Mouse (Mus musculus): ENCODE results near the gene Galnt2. TPM values are rescaled to one million over a fixed set of nuclear protein-coding genes. Genes with fewer than 3 reads are reported as not detected.

The Galnt2 gene
- polyA plus RNA-seq, 1 experiment: 22.2 TPM

GRCm38 (mm10) chr8:124290911-124291691 is 59.9 kb downstream of the Galnt2 start:
- Histone ChIP-seq H3K4me3 (ENCODE audit: control insufficient read depth, insufficient read depth, low read length) (no peak overlapping the region), H3K36me3 (ENCODE audit: control insufficient read depth, insufficient read depth, low read length) (no peaks in the 10 kb centered on the region), H3K4me1 (replicated peaks; ENCODE audit: control insufficient read depth, insufficient read depth, low read length) (peaks cover 54% of the 10 kb centered on the region), H3K27ac (ENCODE audit: control insufficient read depth, insufficient read depth, low read length) (no peak overlapping the region), H3K27me3 (ENCODE audit: control insufficient read depth, insufficient read depth, low read length) (no peaks in the 10 kb centered on the region)
- peak; percentile 37 for DNase-seq
- 89% methylated on average over 9 of the region's 9 CpGs for WGBS
- TF ChIP-seq CTCF (IDR thresholded peaks at IDR 0.05; ENCODE audit: borderline replicate concordance, control insufficient read depth, extremely low read depth, insufficient read depth, low read length, poor library complexity) (peak; percentile 35; the same call in 1 of the 2 replicates), POLR2A (IDR thresholded peaks at IDR 0.05; ENCODE audit: control insufficient read depth, extremely low read depth, insufficient read depth, low read length, poor library complexity) (no peak)

- H3K4me1 ChIP-seq (replicated peaks; ENCODE audit: control insufficient read depth, insufficient read depth, low read length): peaks cover 49% of the 10 kb centered on the region
- WGBS: 92% methylated on average over 5 of the region's 5 CpGs
- no peaks in the 10 kb centered on the region for H3K27me3 ChIP-seq (ENCODE audit: control insufficient read depth, insufficient read depth, low read length)
- H3K4me3 ChIP-seq (ENCODE audit: control insufficient read depth, insufficient read depth, low read length): no peak overlapping the region
- TF ChIP-seq CTCF (IDR thresholded peaks at IDR 0.05; ENCODE audit: borderline replicate concordance, control insufficient read depth, extremely low read depth, insufficient read depth, low read length, poor library complexity): no peak
- no peak for TF ChIP-seq POLR2A (IDR thresholded peaks at IDR 0.05; ENCODE audit: control insufficient read depth, extremely low read depth, insufficient read depth, low read length, poor library complexity)
- H3K36me3 ChIP-seq (ENCODE audit: control insufficient read depth, insufficient read depth, low read length): no peaks in the 10 kb centered on the region
- no peak for DNase-seq
- no peak overlapping the region for H3K27ac ChIP-seq (ENCODE audit: control insufficient read depth, insufficient read depth, low read length)
Measured at GRCm38 (mm10) chr8:124291693-124292092, 60.5 kb downstream of the Galnt2 start.

GRCm38 (mm10) chr8:124292965-124293364 is 61.8 kb downstream of the Galnt2 start:
- Histone ChIP-seq H3K4me3 (ENCODE audit: control insufficient read depth, insufficient read depth, low read length) (no peak overlapping the region), H3K4me1 (replicated peaks; ENCODE audit: control insufficient read depth, insufficient read depth, low read length) (peaks cover 36% of the 10 kb centered on the region)
- WGBS: 88% methylated on average over 9 of the region's 9 CpGs

GRCm38 (mm10) chr8:124294425-124294824 is 63.2 kb downstream of the Galnt2 start:
- H3K4me1 ChIP-seq (replicated peaks; ENCODE audit: control insufficient read depth, insufficient read depth, low read length): peaks cover 23% of the 10 kb centered on the region
- DNase-seq: no peak
- TF ChIP-seq POLR2A (IDR thresholded peaks at IDR 0.05; ENCODE audit: control insufficient read depth, extremely low read depth, insufficient read depth, low read length, poor library complexity) (no peak), CTCF (IDR thresholded peaks at IDR 0.05; ENCODE audit: borderline replicate concordance, control insufficient read depth, extremely low read depth, insufficient read depth, low read length, poor library complexity) (no peak)
- H3K27me3 ChIP-seq (ENCODE audit: control insufficient read depth, insufficient read depth, low read length): no peaks in the 10 kb centered on the region
- 22% methylated on average over 6 of the region's 6 CpGs for WGBS
- no peak overlapping the region for H3K27ac ChIP-seq (ENCODE audit: control insufficient read depth, insufficient read depth, low read length)
- no peak overlapping the region for H3K4me3 ChIP-seq (ENCODE audit: control insufficient read depth, insufficient read depth, low read length)
- H3K36me3 ChIP-seq (ENCODE audit: control insufficient read depth, insufficient read depth, low read length): no peaks in the 10 kb centered on the region

More at GRCm38 (mm10) chr8:124292965-124293364, 61.8 kb downstream of the Galnt2 start:
- H3K36me3 ChIP-seq (ENCODE audit: control insufficient read depth, insufficient read depth, low read length): no peaks in the 10 kb centered on the region
- H3K27ac ChIP-seq (ENCODE audit: control insufficient read depth, insufficient read depth, low read length): no peak overlapping the region
- TF ChIP-seq POLR2A (IDR thresholded peaks at IDR 0.05; ENCODE audit: control insufficient read depth, extremely low read depth, insufficient read depth, low read length, poor library complexity) (no peak), CTCF (IDR thresholded peaks at IDR 0.05; ENCODE audit: borderline replicate concordance, control insufficient read depth, extremely low read depth, insufficient read depth, low read length, poor library complexity) (no peak)
- DNase-seq: no peak
- H3K27me3 ChIP-seq (ENCODE audit: control insufficient read depth, insufficient read depth, low read length): no peaks in the 10 kb centered on the region

GRCm38 (mm10) chr8:124294900-124295299 is 63.7 kb downstream of the Galnt2 start:
- Histone ChIP-seq H3K4me3 (ENCODE audit: control insufficient read depth, insufficient read depth, low read length) (no peak overlapping the region), H3K27ac (ENCODE audit: control insufficient read depth, insufficient read depth, low read length) (no peak overlapping the region), H3K4me1 (replicated peaks; ENCODE audit: control insufficient read depth, insufficient read depth, low read length) (peaks cover 23% of the 10 kb centered on the region), H3K36me3 (ENCODE audit: control insufficient read depth, insufficient read depth, low read length) (no peaks in the 10 kb centered on the region), H3K27me3 (ENCODE audit: control insufficient read depth, insufficient read depth, low read length) (no peaks in the 10 kb centered on the region)
- no peak for TF ChIP-seq POLR2A (IDR thresholded peaks at IDR 0.05; ENCODE audit: control insufficient read depth, extremely low read depth, insufficient read depth, low read length, poor library complexity)
- no peak for TF ChIP-seq CTCF (IDR thresholded peaks at IDR 0.05; ENCODE audit: borderline replicate concordance, control insufficient read depth, extremely low read depth, insufficient read depth, low read length, poor library complexity)
- WGBS: 54% methylated on average over 10 of the region's 10 CpGs
- DNase-seq: no peak

- Histone ChIP-seq H3K4me3 (ENCODE audit: control insufficient read depth, insufficient read depth, low read length) (no peak overlapping the region), H3K4me1 (replicated peaks; ENCODE audit: control insufficient read depth, insufficient read depth, low read length) (peaks cover 22% of the 10 kb centered on the region), H3K36me3 (ENCODE audit: control insufficient read depth, insufficient read depth, low read length) (no peaks in the 10 kb centered on the region), H3K27me3 (ENCODE audit: control insufficient read depth, insufficient read depth, low read length) (no peaks in the 10 kb centered on the region), H3K27ac (ENCODE audit: control insufficient read depth, insufficient read depth, low read length) (no peak overlapping the region)
- WGBS: 78% methylated on average over 6 of the region's 6 CpGs
- TF ChIP-seq POLR2A (IDR thresholded peaks at IDR 0.05; ENCODE audit: control insufficient read depth, extremely low read depth, insufficient read depth, low read length, poor library complexity) (no peak), CTCF (IDR thresholded peaks at IDR 0.05; ENCODE audit: borderline replicate concordance, control insufficient read depth, extremely low read depth, insufficient read depth, low read length, poor library complexity) (no peak)
- DNase-seq: no peak
Measured at GRCm38 (mm10) chr8:124295357-124295756, 64.2 kb downstream of the Galnt2 start.
